Comparison of ENCODE assay signal across 11 mouse cellular contexts in the genomic region with DNA sequence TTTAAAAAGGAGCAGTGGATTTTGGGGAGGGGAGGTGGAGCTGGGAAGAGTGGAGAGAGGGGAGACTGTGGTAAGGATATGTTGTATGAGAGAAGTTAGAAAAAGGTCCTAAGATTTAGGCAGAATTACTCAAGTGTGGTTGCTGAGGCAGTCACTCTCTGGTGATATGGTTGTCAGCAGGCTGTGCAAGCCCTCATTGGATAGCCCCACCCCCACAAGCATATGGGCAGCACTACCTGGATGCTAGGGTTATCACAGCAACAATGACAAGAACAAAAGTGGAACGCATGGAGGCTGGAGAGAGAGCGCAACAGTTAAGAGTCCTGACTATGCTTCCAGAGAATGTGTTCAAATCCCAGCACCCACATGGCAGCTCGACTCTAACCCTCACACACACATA. TPM values are rescaled to one million over a fixed set of nuclear protein-coding genes. Genes with fewer than 3 reads are reported as not detected.
DNase-seq lines count a peak whose midpoint lies in the region; ATAC-seq lines count a peak whose summit lies in the region.
"Had no signal": no experiment of that assay in that cellular context is flagged by ENCODE, and none has a peak within 500 bp of the region (broad histone marks: within the 10 kb centered on the region; RNA-seq: fewer than 3 reads in every experiment).

No protein-coding gene starts in this region.

- H3K4me2 ChIP-seq in midbrain, embryonic 14.5 days (ENCODE audit: low read length), result no peak overlapping the region
- no peak overlapping the region for H3K4me2 ChIP-seq in forebrain, embryonic 14.5 days (ENCODE audit: low read length)
- no peak overlapping the region for H3K4me2 ChIP-seq in hindbrain, embryonic 16.5 days (ENCODE audit: low read length)
- H3K4me2 ChIP-seq: limb, embryonic 13.5 days had no signal

- 95% methylated on average over 3 of the region's 3 CpGs for WGBS in midbrain, embryonic 14.5 days
- 94% methylated on average over 3 of the region's 3 CpGs for WGBS in midbrain, embryonic 10.5 days
- 88% methylated on average over 3 of the region's 3 CpGs for WGBS in forebrain, embryonic 14.5 days
- WGBS in hindbrain, embryonic 16.5 days, result 86% methylated on average over 3 of the region's 3 CpGs

- no peak overlapping the region for H3K4me3 ChIP-seq in midbrain, embryonic 14.5 days (replicated peaks; ENCODE audit: low read depth, low read length)
- no peak overlapping the region for H3K4me3 ChIP-seq in midbrain, embryonic 10.5 days
- no peak overlapping the region for H3K4me3 ChIP-seq in forebrain, embryonic 14.5 days (ENCODE audit: low read depth, low read length)
- H3K4me3 ChIP-seq in hindbrain, embryonic 16.5 days (ENCODE audit: low read length), result no peak overlapping the region
- H3K4me3 ChIP-seq: limb, embryonic 13.5 days had no signal

- DNase-seq in midbrain, embryonic 14.5 days, result no peak
- no peak for DNase-seq in midbrain, embryonic 10.5 days (ENCODE audit: low spot score)
- no peak for DNase-seq in forebrain, embryonic 14.5 days (ENCODE audit: low spot score)
- no peak for DNase-seq in ovary, postnatal 36 days (ENCODE audit: low spot score)
- DNase-seq in heart, postnatal 25 days (ENCODE audit: low spot score), result no peak
- DNase-seq: cerebellum, adult 11-12 months; layer of hippocampus, postnatal 36 days; lung, postnatal 4 days had no signal

- no peaks in the 10 kb centered on the region for H3K9me3 ChIP-seq in midbrain, embryonic 14.5 days (ENCODE audit: control insufficient read depth, low read length)
- no peaks in the 10 kb centered on the region for H3K9me3 ChIP-seq in midbrain, embryonic 10.5 days (replicated peaks)
- no peaks in the 10 kb centered on the region for H3K9me3 ChIP-seq in forebrain, embryonic 14.5 days (replicated peaks; ENCODE audit: control insufficient read depth, low read length)
- no peaks in the 10 kb centered on the region for H3K9me3 ChIP-seq in hindbrain, embryonic 16.5 days (ENCODE audit: control insufficient read depth, low read length)
- H3K9me3 ChIP-seq: limb, embryonic 13.5 days had no signal

- ATAC-seq in midbrain, embryonic 14.5 days (ENCODE audit: low FRiP score, low TSS enrichment), result peak; percentile 31; the same call in 1 of the 2 replicates
- ATAC-seq in forebrain, embryonic 14.5 days, result peak; percentile 13; the same call in 1 of the 2 replicates
- ATAC-seq in hindbrain, embryonic 16.5 days, result peak; percentile 49
- peak; percentile 48; the same call in 1 of the 2 replicates for ATAC-seq in monocyte, adult 5-6 weeks (replicated peaks; ENCODE audit: insufficient number of reproducible peaks, low FRiP score, low TSS enrichment, poor library complexity, severe bottlenecking)

- intact Hi-C loops in heart, postnatal 25 days (cut with DNase I), result no loop called here

- no peak overlapping the region for H3K9ac ChIP-seq in midbrain, embryonic 14.5 days (replicated peaks; ENCODE audit: low read length)
- no peak overlapping the region for H3K9ac ChIP-seq in forebrain, embryonic 14.5 days (ENCODE audit: low read length)
- no peak overlapping the region for H3K9ac ChIP-seq in hindbrain, embryonic 16.5 days (ENCODE audit: low read depth, low read length)
- H3K9ac ChIP-seq: limb, embryonic 13.5 days had no signal

- H3K27me3 ChIP-seq in midbrain, embryonic 14.5 days (ENCODE audit: control insufficient read depth, insufficient read depth, low read length), result no peaks in the 10 kb centered on the region
- no peaks in the 10 kb centered on the region for H3K27me3 ChIP-seq in midbrain, embryonic 10.5 days (ENCODE audit: low read depth, poor library complexity, severe bottlenecking)
- H3K27me3 ChIP-seq in forebrain, embryonic 14.5 days (replicated peaks; ENCODE audit: control insufficient read depth, insufficient read depth, low read length), result no peaks in the 10 kb centered on the region
- H3K27me3 ChIP-seq in hindbrain, embryonic 16.5 days (replicated peaks; ENCODE audit: control insufficient read depth, insufficient read depth, low read length), result no peaks in the 10 kb centered on the region
- H3K27me3 ChIP-seq: limb, embryonic 13.5 days had no signal

- H3K36me3 ChIP-seq in midbrain, embryonic 14.5 days (ENCODE audit: control insufficient read depth, insufficient read depth, low read length), result peaks cover 54% of the 10 kb centered on the region
- H3K36me3 ChIP-seq in midbrain, embryonic 10.5 days, result peaks cover 60% of the 10 kb centered on the region
- peaks cover 54% of the 10 kb centered on the region for H3K36me3 ChIP-seq in forebrain, embryonic 14.5 days (ENCODE audit: control insufficient read depth, insufficient read depth, low read length)
- peaks cover 41% of the 10 kb centered on the region for H3K36me3 ChIP-seq in hindbrain, embryonic 16.5 days (ENCODE audit: control insufficient read depth, insufficient read depth, low read length)

- no peaks in the 10 kb centered on the region for H3K4me1 ChIP-seq in midbrain, embryonic 14.5 days (ENCODE audit: control insufficient read depth, insufficient read depth, low read length)
- H3K4me1 ChIP-seq in midbrain, embryonic 10.5 days, result no peaks in the 10 kb centered on the region
- no peaks in the 10 kb centered on the region for H3K4me1 ChIP-seq in forebrain, embryonic 14.5 days (ENCODE audit: control insufficient read depth, insufficient read depth, low read length)
- no peaks in the 10 kb centered on the region for H3K4me1 ChIP-seq in hindbrain, embryonic 16.5 days (ENCODE audit: control insufficient read depth, insufficient read depth, low read depth, low read length)
- H3K4me1 ChIP-seq: limb, embryonic 13.5 days had no signal

- no peak overlapping the region for H3K27ac ChIP-seq in midbrain, embryonic 14.5 days (replicated peaks; ENCODE audit: low read depth, low read length)
- no peak overlapping the region for H3K27ac ChIP-seq in midbrain, embryonic 10.5 days (replicated peaks)
- H3K27ac ChIP-seq in forebrain, embryonic 14.5 days (ENCODE audit: low read depth, low read length), result no peak overlapping the region; the same call in 1 of the 2 replicates
- no peak overlapping the region for H3K27ac ChIP-seq in hindbrain, embryonic 16.5 days (ENCODE audit: low read depth, low read length)
- H3K27ac ChIP-seq: limb, embryonic 13.5 days had no signal

RNA-seq across cellular contexts. Expression of gene Ccnl1, which starts 13.3 kb away (rescaled TPM):
- polyA plus RNA-seq in midbrain, embryonic 14.5 days (2014; fragmentation: Nextera tagmentation; extraction: Ambion mirVana), result 78.1 and 99.0 TPM in 2 replicates
- 98.2 and 106 TPM in 2 replicates for polyA plus RNA-seq in midbrain, embryonic 10.5 days (2016; fragmentation: Nextera tagmentation; extraction: Ambion mirVana)
- 76.6 and 84.4 TPM in 2 replicates for polyA plus RNA-seq in forebrain, embryonic 14.5 days (2014; fragmentation: Nextera tagmentation; extraction: Ambion mirVana)
- 53.2 and 60.5 TPM in 2 replicates for polyA plus RNA-seq in hindbrain, embryonic 16.5 days (2015; fragmentation: Nextera tagmentation; extraction: Ambion mirVana)
- total RNA-seq in monocyte, adult 5-6 weeks (2017), result 637 to 1,006 TPM (median 735 TPM) in 3 replicates
- total RNA-seq in heart, postnatal 25 days (2021), result 10 to 100 TPM; 19.0 to 23.4 TPM
